Mouse (Mus musculus) layer of hippocampus, adult 18-20 months (tissue): ENCODE measurements around the gene D930048N14Rik. TPM values are rescaled to one million over a fixed set of nuclear protein-coding genes. Genes with fewer than 3 reads are reported as not detected.
"Not testable (repeated sequence)": the region's sequence is repeated elsewhere in the genome, so short reads cannot be mapped to it uniquely, and the experiment has no call there.

ENCODE experiments used
- DNase-seq, 2 experiments: peaks; one replicate each; pipeline ENCODE4 v3.0.0; 2022; ENCODE audit warnings: low spot score in 2 of 2
- total RNA-seq, 2 experiments: library from RNA; stranded (reverse); gene quantifications; 2 replicates each; pipeline ENCODE4 v1.2.3; 2021

Gene D930048N14Rik
- total RNA-seq, 2 experiments from 2014 or later: 1.4 to 1.9 TPM

DNA sequence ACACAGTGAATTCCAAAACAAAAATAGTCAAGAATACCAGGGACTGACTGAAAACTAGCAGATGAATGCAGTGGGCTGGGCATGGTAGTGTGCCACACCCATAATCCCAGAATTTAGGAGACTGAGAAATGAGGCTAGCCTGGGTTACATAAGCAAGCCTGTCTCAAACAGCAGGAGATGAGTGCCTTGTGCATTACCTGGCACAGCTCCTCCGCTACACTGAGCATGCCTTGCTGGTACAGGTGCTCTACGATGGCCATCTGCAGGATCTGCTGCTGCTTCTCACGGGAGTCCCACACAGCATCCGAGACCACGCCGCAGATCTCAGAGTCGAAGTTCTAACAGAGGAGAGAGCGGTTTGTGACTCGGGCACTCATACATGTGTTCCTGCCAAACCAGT, 23.3 kb upstream of the D930048N14Rik start:
- DNase-seq: peak in 1 of 2 experiments; percentile 57

DNA sequence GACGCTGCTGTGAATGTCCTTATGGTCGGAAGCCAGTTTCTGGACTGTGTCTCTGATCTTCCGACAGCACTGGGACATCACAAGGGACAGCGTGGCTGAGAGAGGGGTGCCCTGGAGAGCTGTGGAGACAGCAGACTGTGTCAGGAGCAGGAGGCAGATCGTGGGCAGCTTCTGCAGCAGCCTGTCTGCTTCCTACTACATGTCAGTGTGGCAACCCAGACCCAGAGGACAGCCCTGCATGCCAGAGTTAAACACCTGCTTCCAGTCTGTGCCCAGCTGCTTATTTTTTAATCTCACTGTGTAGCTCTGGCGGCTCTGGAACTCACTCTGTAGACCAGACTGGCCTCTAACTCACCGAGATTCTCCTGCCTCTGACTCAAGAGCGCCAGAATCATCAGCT, 22.8 kb upstream of the D930048N14Rik start:
- peak in 1 of 2 experiments; percentile 54 for DNase-seq

DNA sequence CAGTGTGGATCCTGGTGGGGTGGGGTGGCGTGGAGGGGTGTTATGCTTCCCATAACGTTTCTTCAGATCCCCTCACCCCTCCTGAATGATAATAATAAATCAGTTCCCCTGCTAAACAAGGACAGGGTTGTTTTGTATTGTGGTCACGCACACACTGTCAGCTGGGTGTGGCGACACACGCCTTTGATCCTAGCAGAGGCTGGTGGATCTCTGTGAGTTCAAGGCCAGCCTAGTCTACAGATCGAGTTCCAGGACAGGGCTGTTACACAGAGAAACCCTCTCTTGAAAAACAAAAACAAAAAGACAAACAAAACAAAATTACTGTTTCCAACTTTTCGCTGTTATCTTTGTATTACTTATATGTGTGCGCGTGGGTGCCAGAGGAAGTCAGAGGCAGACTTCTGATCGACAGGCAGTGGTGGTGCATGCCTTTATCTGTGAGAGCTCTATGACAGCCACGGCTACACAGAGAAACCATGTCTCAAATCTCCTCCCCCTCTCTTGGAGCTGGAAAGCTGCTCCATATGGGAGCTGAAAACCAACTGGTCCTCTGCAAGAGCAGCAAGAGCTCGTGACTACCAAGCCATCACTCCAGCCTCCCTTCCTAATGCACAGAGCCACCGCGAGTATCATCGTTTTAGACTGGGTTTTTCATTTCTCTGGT, 21.0 kb upstream of the D930048N14Rik start:
- DNase-seq: peak; percentile 81 to 82

DNA sequence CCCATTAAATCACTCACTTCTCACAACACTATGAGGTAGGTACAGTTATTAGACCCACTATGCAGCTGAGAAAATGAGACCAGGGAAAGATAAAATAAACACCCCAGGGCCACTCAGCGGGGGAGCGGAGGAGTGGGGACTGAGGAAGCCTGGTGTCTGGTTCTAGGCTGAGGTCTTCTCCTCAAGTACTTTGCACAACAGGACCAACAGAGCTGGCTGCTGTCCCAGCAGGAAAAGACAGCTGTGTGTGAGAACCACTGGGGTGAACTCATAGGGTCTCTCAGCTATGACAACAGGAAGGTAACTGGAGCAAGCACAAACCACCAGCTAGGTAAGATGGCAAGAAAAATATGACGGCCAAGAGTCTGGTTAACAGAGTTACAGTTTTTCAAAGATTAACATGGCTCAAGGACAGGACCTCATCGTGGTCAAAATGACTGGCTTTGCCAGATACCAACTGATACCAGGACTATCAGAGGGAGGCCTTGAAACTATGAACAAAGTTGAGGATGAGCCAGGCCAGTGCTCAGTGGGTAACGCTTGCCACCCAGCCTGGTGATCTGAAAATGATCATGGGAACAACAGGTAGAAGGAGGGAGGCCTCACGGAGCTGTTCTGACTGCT, 18.5 kb upstream of the D930048N14Rik start:
- no peak for DNase-seq

DNA sequence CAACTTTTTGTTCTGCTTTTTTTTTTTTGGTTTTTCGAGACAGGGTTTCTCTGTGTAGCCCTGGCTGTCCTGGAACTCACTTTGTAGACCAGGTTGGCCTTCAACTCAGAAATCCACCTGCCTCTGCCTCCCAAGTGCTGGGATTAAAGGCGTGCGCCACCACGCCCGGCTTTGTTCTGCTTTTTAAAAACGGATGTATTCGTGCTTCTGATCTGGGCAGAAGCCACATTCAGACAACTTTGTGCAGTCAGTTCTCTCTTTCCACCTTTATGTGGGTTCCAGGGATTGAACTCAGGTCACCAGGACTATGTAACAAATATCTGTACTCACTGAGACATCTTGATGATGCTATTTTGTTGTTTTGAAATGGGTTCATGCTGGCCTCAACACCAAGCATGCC, 17.6 kb upstream of the D930048N14Rik start:
- DNase-seq: not testable (repeated sequence)

DNA sequence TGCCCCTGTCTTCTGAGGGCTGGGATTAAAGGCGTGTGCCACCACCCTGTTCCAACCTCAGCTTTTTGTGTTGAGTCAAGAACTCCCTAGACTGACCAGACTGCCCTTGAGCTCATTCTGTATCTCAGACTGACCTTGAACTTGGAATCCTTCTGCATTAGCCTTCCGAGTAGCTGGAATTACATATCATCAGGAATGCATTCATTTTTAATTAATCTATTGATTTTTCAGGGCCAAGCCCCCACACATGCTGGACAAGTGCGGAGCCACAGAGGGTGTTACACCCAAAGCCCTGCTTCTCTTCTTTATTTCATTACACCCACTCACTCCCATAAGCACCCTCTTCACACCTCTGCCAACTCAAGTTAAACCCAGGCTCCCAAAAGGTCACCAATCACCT, 17.0 kb upstream of the D930048N14Rik start:
- DNase-seq: no peak

DNA sequence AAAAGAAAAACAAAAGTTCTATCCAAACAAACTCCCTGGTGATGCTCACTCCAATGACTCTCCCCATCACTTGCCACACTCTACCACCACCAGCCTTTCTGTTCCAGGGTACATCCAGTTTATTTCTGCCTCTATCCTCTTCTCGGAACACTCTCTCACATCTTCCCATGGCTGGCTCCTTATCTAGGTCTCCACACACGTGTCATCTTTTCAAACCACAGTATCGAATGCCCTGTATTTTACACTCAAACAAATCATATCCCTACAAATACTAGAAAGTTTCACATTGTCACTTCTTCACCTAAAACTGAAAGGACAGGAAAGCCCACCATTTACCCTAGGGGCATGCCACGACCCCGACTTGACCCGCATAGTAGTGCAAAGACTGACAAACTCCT, 15.6 kb upstream of the D930048N14Rik start:
- no peak for DNase-seq

DNA sequence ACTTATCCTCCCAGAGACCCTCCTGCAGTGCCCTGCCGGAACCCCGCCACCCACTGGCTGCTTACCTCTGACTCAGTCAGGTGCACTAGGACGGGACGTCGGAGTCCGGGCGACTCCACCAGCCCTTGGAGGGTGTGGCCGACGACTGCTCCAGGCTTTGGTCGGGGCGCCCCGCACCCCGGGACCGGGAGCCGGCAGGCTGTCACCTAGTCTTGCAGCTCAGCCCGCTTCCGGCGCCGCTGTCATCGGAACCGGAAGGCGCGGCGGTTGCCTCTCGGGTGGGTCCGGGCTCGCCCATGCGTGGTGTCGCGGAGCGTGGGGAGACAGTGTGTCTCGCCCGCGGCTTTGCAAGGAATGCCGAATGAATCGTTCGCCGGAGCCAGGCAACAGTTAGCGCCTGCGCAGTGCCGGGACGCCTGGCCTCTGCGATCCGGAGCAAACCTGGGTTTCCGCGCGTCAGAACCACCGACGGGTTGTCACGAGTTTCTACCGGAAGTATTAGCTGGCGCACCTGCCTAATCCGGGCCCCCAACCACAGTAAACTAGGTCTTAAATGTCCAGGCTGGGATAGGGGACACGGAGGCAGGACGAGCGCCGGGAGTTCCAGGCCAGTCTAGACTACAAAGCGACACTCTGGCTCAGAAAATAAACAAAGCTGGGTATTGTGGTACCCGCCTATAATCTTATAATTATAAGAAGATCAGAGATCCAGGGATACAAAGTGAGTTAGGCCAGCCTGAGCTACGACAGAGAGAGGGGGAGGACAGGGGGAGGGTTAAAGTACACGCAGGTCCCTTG, 15.0 kb upstream of the D930048N14Rik start, which contains the start of gene Rmnd5b:
TSS of gene Rmnd5b (minus strand) at position 372 of the 798 bp plus-strand sequence.
- peak; percentile 96 for DNase-seq

DNA sequence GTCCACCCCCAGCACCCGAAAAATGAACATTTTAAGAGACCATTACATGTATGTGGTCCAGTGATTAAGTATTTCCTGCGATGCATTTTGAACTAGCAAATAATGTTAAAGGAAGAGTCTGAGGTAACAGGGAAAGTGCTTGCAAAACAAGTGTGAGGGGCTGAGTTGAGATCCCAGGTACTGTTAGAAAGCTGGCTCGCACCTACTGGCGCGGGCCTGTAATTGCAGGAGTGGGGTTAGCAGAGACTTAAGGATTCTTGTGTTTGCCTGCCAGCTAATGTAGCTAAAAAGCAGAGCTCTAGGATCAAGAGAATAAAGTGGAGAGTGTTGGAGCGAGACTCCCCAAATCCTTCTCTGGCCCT, 14.4 kb upstream of the D930048N14Rik start:
- no peak for DNase-seq

DNA sequence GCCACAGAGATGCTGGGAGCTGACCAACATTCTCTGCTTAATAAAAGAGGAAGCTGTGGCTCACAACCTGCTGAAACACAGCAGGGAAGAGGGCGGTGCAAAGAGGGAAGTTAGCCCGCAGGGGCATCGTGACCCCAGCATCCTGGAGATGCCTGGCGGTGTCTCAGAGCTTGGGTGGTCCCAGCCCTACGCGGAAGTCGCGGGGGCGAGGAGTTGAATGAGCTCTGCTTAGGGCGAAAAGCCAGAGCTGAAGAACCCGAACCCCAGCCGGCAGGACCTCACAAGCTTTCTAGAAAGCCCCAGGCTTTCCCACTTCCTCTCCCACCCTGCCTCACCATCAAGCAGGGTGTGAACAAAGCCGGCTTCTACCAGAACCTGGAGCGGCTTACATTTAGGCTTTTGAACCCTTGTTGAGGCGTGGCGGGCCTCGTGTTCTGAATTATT, 12.8 kb upstream of the D930048N14Rik start:
- DNase-seq: no peak

DNA sequence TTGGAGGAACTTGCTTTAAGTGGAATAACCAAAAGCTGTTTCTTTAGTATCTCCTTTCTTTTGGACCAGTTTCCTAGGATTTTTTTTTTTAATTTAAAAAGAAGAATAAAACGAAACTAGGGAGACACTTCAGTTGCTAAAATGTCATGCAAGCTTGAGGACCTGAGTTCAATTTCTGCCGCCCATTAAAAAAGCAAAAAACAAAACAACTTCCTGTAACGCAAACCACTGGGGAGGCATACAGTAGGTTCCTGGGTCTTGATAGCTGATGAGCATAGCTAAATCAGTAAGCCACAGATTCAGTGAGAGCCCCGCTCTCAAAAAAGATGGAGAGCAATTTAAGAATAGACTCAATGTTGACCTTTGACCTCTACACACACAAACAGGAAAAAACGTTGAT, 12.3 kb upstream of the D930048N14Rik start:
- no peak for DNase-seq

DNA sequence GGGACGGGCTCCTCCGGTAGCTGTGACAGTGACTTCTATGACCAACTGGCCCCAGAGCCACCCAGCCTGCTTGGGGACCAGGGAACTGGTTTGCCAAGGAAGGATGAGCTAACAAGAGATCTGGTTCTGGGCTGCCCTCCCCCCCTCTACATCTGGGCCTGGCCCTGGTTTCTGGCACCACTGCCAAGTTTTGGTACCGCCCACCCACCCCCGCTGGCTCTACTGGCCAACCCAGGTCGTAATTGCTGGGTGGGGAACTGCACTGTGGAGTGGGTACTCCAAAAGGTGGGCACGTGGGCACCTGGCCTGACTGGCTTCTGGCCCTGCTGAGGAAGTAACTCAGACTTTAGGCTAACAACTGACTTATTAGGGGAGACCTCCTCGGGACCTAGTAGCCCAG, 10.0 kb upstream of the D930048N14Rik start:
- DNase-seq: no peak

DNA sequence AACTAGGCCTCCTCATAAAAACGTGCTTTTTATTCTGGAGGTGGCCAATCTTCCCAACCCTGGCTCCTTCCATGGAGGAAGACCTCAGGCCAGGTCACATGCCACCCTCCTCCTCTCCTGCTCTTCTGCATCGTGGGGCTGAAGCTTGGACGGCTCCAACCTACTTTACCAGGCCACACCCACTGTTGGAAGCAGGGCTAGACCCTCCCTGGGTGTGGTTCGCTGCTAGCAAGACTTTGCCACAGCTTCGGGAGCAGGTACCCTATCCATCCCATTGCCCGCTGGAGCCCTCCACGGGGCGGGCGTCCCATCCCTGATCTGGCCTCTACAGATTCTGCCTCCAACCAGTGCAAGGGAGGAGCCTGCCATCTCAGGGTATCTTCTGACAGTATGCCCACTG, 7.6 kb upstream of the D930048N14Rik start:
- no peak for DNase-seq

DNA sequence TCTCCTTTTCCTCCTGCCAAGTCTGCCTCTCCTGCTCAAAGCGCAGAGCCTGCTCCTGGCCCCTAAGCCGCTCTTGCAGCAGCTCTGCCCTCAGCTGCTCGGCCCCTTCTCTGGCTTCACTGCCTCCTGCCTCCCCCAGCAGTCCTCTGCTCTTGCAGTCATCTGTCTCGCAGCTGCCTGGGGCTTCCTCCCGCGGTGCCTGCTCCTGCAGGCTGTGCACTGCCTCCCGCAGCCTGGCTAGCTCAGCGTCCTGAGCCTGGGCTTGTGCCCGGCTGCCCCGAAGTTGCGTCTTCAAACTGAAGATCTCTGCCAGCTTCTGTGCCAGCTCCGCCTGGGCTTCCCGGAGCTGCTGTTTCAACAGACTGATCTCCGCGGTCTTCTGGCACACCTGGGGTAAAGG, 7.0 kb upstream of the D930048N14Rik start:
- no peak for DNase-seq

DNA sequence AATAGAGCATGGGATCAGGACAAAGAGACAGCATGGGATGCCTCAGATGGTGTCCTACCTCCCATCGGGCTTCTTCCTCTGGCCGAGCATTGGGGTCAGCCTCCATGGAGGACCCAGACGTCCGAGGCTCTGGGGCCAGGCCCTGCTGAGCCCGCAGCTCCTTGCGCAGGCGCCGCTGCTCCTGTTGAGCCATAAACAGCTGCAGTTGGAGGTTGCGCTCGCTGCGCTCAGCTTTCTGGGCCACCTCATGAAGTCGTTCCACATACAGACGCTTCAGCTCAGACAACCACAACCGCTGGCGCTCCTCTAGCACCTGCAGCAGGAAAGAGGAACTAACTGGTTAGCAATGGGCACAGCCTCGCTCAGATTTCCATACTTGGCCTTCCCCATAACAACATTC, 6.5 kb upstream of the D930048N14Rik start:
- DNase-seq: no peak

DNA sequence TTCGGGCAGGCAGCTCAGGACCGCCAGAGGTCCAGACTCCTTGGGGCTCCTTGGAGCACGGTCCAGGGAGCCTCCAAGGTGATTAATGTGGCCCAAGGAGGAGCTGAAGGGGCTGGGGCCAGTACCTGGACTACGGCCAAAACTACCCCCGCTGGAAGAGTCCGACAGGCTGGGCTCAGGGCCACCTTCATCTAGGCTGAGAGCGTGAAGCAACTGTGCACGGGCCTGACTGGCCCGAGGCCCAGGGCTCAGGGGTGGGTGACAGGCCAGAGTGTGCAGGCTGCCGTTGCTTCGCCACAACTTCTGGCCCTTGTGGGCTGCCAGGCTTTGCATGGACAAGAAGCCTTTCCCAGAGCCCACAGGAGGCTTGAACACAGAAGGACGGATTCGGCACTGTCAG, 5.5 kb upstream of the D930048N14Rik start:
- no peak for DNase-seq

DNA sequence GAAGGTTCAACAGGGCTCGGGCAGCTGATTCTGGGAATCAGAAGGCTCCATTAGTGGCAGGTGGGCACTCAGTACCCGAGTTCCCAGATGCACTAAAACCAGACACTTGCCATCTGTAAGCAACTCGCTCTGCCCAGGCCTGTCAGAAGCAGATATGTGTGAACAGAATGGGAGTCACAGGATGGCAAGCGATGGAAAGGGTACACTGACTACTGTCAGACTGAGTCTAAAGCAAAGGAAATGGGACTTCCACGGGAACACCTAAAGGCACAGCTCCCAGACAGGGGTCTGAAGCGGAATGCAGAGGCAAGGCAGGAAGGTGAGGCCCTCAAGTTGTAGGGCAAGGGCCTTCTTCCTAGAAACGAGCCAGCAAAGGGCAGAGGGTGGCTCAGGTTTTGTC, 4.5 kb upstream of the D930048N14Rik start:
- no peak for DNase-seq

DNA sequence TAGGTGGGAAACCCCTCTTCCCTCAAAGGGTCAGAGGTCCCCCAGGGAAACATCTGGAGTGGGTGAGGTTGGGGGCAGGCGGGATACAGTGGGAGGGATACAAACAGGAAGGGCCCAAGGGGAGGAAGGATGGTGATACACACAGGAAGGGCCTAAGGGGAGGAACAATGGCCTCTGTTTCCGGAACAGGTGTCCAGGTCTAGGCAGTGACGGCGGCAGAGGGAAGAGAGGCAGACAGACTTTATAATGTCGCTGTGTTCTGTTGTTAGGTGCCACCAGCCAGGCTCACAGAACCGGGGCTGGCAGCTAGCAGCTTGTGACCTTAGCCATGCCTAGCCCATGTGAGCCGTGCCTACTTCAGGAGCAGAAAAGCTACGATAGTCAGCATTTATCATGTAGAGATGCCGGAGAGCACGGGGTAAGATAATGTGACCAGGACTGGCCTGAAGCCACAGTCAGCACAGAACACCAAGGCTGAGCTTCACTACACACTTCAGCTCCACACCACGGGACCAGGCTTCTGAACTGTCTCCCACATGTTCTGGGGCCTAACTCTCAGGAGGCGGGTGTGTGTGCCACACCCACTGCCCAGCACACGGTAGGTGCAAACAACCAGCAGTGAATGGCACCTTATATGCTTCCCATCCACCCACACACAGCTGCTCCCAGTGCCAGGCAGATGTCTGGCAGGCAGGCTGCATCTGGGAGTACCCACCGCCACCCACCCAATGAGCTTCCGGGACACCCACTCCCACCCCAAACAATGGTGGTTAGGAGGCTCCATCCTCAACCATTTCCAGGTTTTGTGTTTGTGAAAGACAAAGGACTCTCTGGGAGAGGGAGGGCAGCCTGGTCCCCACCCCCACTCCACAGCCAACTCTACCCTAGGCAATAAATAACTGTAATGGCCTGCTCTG, 3.7 kb upstream of the D930048N14Rik start:
- DNase-seq: no peak

DNA sequence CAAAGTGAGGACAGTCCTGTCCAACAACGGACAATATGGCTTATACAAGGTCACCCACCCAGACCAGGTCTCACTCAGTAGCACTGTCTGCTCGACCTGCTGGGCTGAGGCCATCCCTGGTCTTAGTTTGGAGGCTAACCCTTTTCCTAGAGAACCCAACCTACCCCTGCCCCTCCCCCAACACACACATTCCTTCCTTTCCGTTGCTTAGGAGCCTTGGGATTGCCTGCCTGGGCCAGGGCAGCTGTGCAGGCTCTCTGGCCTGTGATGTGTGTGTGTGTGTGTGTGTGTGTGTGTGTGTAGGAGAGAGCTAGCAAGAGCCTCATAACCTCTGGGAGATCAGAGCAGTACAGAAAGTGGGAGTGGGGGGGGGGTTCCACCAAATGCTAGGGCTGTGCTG, 2.2 kb upstream of the D930048N14Rik start:
- no peak for DNase-seq

DNA sequence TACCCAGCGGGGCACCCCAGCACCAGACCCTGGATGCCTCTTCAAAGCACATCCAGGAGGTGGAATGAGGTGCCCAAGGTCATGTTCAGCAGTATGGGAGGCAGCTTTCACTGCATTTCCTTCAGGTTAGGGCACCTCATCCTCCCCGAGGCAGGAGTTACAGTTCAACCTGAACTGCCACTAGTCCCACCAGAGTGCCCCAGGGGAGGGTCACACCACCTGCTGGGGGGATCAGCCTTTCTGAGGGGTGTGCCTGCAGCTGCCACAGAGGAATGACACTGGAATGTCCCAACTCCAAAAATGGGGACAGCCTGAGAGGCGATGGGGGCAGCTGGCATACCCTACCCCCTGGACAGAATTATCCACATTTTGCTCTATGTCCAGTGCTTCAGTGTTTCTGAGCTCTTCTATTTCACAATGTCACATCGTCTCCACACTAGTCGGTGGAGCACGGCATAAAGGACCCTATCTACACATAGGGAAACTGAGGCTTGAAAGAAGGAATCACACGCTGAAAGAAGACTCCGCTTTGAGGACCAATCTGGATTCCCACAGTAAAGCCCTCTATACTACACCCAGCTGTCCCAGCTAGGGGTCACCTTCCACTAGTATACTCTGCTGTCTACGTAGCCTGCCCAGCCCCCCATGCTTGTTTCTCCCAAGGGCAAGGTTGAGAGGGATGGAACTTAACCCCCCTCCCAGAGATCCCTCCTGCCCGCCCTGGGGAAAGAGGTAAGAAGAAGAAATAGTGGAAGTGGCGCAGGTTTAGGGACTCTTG, 1.5 kb upstream of the D930048N14Rik start:
- no peak for DNase-seq

DNA sequence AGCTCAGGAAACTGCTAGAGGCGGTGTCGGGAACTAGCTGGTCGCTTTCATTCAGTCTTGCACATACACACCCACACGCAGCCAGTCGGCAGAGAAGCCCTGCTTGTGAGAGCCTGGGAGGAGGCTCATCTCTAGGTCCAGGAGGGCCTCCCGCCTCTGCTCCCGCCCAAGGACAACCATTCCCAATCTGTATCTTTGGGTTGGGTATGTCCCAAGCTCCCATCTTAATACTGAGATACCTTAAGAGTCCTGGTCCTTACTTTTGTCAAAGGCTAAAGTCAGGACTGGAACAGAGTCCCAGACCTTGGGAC, 910 bp upstream of the D930048N14Rik start:
- DNase-seq: no peak
